Mouse (Mus musculus) right cerebral cortex, postnatal 10 days (tissue): ENCODE data around the gene Add2.

Experiments used
- DNase-seq, 2 experiments: peaks; one replicate each; pipeline ENCODE4 v3.0.0; 2021; ENCODE audit warnings: low spot score in 2 of 2

Gene Add2

DNA sequence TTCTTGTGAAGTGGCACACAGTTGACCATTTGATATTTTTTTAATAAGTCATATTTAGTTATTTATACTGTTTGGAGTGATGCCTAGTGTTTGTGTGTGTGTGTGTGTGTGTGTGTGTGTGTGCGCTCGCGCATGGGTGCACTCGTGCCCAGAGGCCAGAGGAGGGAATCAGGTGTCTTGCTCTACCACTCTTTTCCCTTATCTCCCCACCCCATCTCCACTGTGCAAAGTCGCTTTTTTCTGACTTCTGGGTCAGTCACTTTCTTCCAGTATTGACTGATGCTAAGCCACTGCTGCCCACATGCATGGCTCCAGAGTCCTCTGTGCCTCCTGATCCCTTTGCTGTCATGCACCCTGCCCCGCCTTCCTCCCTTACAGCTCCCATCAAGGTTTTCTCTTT lies 112.8 kb downstream of the Add2 start:
- no peak for DNase-seq

DNA sequence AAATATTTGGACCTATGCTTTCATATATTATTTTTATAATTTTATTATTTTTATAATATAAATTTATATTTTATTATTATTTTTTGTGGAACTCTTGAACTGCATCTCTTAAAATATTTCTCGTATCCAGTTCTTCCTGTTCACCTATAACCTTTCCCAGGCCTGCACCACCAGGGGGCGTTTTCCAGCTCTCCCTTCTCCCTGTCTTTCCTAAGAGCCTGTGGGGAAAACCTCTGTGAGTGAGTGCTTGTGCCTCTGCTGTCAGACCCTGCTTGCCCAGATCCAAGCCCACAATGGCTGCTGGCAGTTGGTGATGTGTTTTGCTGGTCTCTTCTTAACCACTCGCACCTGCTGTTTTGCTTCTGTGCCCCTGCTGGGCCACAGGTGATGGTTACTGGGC lies 113.3 kb downstream of the Add2 start:
- DNase-seq, result peak in 1 of 2 experiments; percentile 82

DNA sequence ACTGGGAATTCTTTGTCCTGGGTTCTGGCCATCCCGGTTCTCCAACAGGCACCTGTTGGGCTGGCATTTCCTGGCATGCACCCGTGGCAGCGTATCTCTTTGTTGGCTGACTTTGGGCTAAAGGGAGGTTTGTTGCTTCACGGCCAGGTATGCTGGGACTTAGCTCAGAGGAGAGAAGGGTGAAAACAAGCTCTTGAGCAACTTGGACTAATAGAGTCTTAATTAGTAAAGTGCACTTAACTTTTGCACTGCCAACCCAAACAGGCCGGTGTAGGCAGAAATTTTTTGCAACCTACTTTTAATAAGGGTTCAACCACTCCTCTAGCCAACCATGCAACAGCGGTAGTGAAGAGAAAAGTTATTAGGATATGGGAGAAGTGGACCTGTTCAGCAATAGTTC lies 116.5 kb downstream of the Add2 start:
- DNase-seq, result no peak

DNA sequence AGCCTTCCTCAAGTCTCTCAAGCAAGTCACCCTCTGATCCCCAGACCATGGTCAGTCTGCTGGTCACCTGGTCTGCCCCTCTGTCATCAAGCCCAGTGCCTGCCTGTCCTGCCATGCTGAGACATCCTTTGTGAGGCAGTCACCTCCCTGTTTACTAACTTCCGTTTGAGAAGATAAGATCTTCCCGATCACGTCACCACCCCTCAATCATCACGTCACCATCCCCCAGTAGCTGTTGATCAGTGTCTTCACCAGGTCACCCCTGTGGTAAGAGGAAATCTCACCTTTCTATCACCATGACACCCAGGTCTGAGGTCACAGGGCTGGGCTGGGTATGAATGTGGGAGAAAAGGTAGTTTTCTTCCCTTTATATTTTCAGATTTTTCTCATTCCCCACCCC lies 120.0 kb downstream of the Add2 start:
- no peak for DNase-seq

DNA sequence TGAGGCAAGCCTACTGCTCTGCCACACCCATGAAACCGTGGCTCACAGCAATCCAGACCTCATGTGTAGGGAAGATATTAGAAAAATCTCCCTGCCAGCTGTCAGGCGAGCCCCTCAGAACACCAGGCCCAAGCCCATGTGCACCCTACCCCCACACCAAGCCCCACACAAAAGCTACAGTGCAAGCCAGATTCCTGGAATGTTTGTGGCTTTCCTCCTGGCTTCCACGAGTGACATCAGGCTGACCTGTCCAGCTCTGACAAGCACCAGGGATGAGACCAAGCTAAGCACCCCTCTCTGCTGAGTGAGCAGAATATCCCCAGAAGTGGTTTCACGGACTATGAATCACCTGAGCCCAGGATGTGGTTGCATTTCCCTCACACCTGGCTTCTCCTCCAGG lies 120.5 kb downstream of the Add2 start:
- DNase-seq, result no peak

DNA sequence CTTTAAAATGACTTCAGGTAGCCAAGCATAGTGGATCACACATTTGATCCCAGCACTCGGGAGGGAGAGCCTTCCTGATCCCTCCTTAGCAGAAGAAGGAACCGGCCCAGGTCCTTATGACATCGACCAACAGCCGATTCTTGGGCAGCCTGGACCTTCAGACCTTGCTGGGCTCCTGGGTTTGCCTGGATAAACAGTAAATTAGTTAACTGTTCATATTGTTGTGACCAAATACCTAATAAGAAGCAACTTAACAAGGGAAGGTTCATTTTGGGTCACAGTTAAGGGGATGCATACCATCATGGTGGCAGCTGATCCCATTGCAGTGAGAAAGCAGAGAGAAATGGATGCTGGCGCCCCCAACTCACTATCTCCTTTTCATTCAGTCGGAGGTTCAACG lies 124.2 kb downstream of the Add2 start:
- no peak for DNase-seq

DNA sequence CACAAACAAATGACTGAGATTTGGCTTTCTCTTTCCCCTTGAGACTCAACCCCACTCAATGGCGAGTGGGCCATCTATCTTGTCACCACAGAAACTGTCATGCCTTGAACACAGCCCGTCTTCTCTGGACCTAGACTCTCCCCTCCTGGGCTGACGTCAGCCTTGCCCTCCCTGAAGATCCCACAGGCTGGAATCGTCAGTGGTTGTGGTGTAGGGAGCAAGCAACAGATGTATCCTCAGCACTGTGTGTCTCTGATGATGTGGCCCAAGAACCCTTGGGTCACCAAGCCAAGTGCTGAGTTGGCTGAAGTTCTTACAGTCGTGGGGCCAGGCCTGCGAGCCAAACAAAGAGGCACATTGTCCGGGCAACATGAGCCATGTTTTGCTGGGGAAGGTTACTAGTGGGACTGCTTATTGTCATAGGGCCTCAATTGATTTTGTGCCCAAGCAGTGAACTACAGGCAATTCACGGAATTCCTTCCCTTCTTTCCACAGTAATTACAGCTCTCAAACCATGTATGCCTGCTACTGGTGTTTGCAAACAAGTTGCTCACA lies 125.0 kb downstream of the Add2 start:
- no peak for DNase-seq

DNA sequence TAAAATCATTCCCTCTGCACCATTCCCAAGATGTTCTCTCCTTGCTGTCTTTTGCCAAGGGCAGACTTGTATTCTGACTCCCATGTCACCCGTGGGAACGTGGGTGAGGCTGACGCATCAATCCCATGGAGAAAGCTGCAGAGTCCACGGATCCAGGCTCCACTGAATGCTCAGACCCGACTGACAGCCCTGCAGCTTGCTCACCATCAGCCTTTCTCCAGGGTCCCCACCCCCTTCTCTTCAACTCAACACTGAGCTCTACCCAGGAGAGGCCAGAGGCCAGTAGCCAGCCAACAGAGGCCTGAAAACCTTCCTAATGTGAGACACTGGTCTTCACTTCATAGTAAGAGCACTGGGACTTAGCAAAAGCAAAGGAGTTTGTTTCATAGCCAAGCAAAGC lies 125.5 kb downstream of the Add2 start:
- no peak for DNase-seq

DNA sequence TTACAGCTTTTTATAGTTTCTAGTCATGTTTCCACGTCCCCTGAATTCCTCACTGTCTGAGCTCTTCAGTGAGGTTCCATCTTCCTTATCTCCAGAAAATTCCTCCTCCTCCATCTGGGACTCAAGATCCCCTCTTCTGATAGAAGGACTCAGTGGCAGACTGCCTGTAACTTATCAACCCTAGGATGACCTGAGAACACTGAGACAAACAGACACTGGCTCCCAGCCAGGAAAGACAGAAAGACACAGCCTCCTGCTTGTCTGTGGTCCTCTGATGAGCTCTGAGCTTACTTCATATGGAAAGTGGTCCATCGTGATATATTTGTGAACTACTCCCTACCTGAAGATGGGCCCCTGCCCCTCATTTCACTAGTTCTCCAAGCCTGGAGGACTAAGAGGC lies 126.0 kb downstream of the Add2 start:
- no peak for DNase-seq

DNA sequence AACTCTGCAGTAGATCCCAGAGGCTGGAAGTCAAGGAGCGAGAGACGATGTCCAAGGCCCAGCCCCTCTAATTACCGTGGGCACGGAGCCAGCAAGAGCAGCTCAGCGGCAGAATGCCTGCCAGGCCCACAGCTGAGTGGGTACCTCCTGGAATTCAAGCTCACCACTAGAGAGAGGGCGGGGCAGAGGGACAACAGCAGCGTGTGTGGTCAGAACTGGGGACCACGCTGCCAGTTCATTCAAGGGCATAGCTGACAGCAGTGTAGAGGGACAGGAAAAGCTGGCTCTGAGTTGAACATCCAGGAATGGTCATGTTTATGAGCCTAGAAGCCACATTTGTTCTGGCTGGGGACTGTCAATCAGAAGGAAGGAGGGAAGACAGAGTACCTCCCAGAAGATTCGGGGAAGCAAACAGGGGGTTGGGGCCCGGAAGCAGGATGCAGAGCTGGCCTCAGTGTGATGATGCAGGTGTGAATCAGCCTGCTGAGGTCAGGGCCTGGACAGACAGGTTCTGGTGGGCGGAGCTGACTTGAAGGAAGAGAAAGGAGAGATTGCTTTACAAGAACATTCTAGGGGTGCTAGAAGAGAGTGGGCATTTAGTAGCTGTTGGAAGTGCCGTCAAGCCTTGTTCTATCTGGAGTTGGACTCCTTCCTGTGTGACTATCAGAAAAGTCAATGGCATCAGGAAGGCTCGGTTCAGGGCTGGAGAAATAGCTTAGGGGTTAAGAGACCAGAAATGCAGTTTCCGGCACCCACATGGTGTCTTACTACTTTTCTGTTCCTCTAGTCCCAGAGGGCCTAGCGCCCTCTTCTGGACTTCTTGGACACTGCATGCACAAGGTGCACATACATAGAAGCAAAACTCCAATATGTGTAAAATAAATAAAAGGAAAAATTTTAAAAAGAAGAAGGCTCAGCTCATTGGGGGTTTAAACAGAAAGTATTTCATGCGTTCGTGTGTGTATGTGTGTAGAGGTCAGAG lies 129.1 kb downstream of the Add2 start:
- peak; percentile 46 to 55 for DNase-seq

DNA sequence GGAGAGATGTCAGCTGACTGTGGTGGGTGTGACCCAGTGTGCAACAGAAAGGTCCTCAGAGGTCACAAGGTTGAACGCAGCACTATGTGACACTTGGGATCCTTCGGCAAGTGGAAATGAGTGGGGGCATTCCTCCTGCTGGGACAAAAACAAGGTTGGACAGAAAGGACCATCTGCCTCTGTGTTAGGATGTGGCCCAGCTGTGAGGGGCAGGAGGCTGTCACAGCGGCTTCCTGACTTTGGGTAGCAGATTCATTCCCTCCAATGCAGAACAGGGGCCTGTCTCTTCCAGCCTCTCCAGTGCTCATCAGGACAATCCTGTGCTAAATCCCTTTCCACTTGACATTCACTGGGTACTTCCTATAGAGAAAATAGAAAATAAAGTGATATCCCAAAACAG lies 132.4 kb downstream of the Add2 start:
- DNase-seq, result no peak

DNA sequence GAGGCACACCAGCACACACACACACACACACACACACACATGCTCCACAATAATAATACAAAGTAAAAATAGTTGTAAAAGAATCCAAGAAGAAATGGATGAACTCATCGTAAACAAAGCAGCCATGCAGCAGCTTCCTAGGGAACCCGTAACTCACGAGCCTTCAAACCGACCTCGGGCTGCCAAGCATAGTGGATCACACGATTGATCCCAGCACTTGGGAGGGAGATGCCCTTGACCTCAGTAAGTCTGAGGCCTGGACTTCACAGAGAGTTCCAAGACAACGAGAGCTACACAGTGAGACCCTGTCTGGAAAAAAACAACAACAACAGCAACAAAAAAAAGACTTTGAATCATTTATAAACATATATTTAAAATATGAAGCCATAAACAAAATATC lies 133.1 kb downstream of the Add2 start:
- DNase-seq, result no peak

DNA sequence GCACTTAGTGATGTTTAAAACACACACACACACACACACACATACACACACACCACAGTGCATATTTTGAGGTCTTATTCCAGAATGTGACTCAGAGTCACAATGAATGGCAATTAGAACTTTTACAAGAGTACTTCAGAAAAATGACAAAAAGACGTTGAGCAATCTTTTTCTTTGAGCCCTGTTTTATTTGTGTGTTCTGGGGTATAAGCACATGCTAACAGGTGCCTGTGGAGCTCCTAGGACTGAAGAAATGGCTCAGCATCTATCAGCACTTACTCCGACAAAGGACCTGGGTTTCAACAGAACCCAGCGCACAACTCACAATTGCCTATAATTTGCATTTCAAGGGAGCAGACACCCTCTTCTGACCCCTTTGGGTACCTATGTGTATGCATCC lies 135.5 kb downstream of the Add2 start:
- DNase-seq, result no peak

DNA sequence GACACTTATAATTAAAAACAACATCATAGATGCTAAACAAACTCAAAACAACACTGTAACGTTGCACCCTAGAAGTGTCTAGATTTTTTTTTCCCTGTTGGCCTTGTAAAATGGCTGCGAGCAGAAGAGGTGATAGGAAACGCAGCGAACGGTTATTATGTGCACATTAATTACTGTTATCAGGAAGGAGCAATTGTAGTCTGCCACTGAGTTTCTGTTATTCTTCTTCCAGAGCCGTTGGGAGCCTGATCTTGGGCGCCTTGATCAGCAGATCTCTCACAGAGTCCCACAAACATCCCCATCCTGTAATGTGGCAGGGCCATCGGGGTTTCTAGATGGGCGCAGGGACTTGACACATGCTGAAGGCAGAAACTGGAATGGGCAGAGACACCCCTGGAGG lies 137.9 kb downstream of the Add2 start:
- DNase-seq, result no peak

DNA sequence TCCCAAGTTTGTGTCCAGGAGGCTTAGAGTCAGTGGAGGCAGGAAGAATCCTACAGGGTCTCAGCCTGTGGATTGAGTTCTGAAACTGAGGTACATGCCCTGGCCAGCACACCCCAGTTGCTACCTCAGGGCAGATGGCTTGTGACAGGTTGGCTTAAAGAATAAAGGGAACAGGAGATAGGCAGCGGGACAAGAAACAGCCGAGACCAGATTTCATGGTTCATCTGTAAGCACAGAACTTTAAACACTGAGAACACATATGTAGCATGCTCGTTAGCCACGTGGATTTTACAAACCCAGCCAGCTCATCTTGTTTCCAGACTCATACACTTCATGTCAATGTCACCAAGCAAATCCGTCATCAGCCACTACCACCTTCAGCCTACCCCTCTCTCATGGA lies 139.4 kb downstream of the Add2 start:
- DNase-seq, result no peak

DNA sequence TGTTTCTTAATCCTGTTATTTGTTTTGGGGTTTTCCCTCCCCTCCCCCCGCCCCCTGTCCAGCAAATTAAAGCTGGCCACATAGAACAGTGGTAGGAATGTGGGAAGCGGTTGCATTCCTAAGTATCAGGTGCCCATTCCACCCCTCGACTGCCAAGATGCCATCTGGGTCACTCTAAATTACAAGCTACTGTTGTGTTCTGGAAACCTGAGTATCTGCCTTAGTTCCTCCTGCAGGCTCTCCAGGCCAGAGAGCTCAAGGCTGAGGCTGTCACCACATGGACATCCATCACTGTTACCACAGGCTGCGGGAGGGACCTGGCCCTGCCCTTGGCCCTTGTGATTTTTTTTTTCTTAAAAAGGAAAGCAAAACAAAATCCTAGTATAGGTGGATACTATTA lies 140.7 kb downstream of the Add2 start:
- no peak for DNase-seq
